Mouse (Mus musculus) cerebellum, adult 11 months (tissue): ENCODE results near the gene Tmem242.
"Not testable (repeated sequence)": the region's sequence is repeated elsewhere in the genome, so short reads cannot be mapped to it uniquely, and the experiment has no call there.

Experiments used
- DNase-seq: peaks from one replicate; pipeline ENCODE4 v3.0.0; 2022

The Tmem242 gene

GRCm38 (mm10) chr17:5440159-5440971 lies at the start of gene Tmem242:
Gene Tmem242, minus strand, starts transcription at chr17:5440259.
- DNase-seq, result peak; percentile 89

GRCm38 (mm10) chr17:5488156-5488555 lies 48.1 kb upstream of the Tmem242 start:
- DNase-seq, result no peak

- no peak for DNase-seq
Measured at GRCm38 (mm10) chr17:5484663-5485062, 44.6 kb upstream of the Tmem242 start.

GRCm38 (mm10) chr17:5483456-5483855 lies 43.4 kb upstream of the Tmem242 start:
- no peak for DNase-seq

GRCm38 (mm10) chr17:5475960-5476725 lies 36.1 kb upstream of the Tmem242 start:
- DNase-seq, result no peak

- DNase-seq, result no peak
Measured at GRCm38 (mm10) chr17:5472268-5472667, 32.2 kb upstream of the Tmem242 start.

- no peak for DNase-seq
Measured at GRCm38 (mm10) chr17:5467177-5467576, 27.1 kb upstream of the Tmem242 start.

GRCm38 (mm10) chr17:5466736-5467135 lies 26.7 kb upstream of the Tmem242 start:
- no peak for DNase-seq

- DNase-seq, result no peak
Measured at GRCm38 (mm10) chr17:5463912-5464311, 23.9 kb upstream of the Tmem242 start.

- DNase-seq, result no peak
Measured at GRCm38 (mm10) chr17:5453657-5454056, 13.6 kb upstream of the Tmem242 start.

GRCm38 (mm10) chr17:5443751-5444150 lies 3.7 kb upstream of the Tmem242 start:
- no peak for DNase-seq

GRCm38 (mm10) chr17:5443260-5443659 lies 3.2 kb upstream of the Tmem242 start:
- no peak for DNase-seq

GRCm38 (mm10) chr17:5442403-5442802 lies 2.3 kb upstream of the Tmem242 start:
- not testable (repeated sequence) for DNase-seq

- DNase-seq, result no peak
Measured at GRCm38 (mm10) chr17:5439831-5440158, 264 bp downstream of the Tmem242 start.

GRCm38 (mm10) chr17:5429772-5430133 lies 10.3 kb downstream of the Tmem242 start:
- no peak for DNase-seq

- peak; percentile 88 for DNase-seq
Measured at GRCm38 (mm10) chr17:5429090-5429771, 10.8 kb downstream of the Tmem242 start.

- DNase-seq, result no peak
Measured at GRCm38 (mm10) chr17:5425204-5425603, 14.9 kb downstream of the Tmem242 start.

- DNase-seq, result no peak
Measured at GRCm38 (mm10) chr17:5424156-5424555, 15.9 kb downstream of the Tmem242 start.

- no peak for DNase-seq
Measured at GRCm38 (mm10) chr17:5421835-5422234, 18.2 kb downstream of the Tmem242 start.

GRCm38 (mm10) chr17:5419771-5420518 lies 20.1 kb downstream of the Tmem242 start:
- no peak for DNase-seq

- no peak for DNase-seq
Measured at GRCm38 (mm10) chr17:5419056-5419455, 21.0 kb downstream of the Tmem242 start.

GRCm38 (mm10) chr17:5418545-5418944 lies 21.5 kb downstream of the Tmem242 start, which contains the start of gene Ldhal6b:
Gene Ldhal6b, minus strand, starts transcription at chr17:5418767.
- no peak for DNase-seq

GRCm38 (mm10) chr17:5416518-5416917 lies 23.5 kb downstream of the Tmem242 start:
- DNase-seq, result no peak
